Mouse (Mus musculus): ENCODE measurements at regions not wholly inside any gene's neighbourhood (a gene's known extent, or its start where the extent isn't known, plus 50 kb on each side); places are given as distances from the start of the nearest gene placed in this dataset.

DNA sequence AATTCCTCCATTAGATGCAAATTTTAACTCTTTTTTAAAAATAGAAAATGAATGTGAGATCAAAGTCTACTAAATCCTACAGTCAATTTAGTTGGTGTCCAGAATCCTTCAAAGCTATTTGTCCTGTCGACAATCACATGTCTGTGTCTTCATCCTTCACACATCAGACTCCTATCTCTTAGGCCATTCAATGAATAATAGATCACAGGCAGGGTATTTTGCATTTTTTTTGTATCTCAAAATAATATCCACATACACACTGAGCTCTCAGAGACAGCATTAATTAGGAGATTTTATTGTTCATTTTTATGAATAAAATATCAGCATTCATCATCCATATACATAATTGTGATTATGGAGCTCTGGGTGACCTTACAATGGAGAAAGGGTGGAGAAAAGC lies 427.2 kb downstream of the Hao1 start:
- no peaks in the 10 kb centered on the region for H3K9me3 ChIP-seq
- no peaks in the 10 kb centered on the region for H3K27me3 ChIP-seq
- H3K27ac ChIP-seq: no peak overlapping the region
- no peak for ATAC-seq (ENCODE audit: insufficient number of reproducible peaks, low FRiP score, low TSS enrichment, low read depth)
- H3K4me2 ChIP-seq: no peak overlapping the region
- H3K4me1 ChIP-seq: no peaks in the 10 kb centered on the region
- H3K9ac ChIP-seq: no peak overlapping the region
- no peaks in the 10 kb centered on the region for H3K36me3 ChIP-seq
- 71% methylated on average over 1 of the region's 1 CpGs for WGBS
- no peak overlapping the region for H3K4me3 ChIP-seq

DNA sequence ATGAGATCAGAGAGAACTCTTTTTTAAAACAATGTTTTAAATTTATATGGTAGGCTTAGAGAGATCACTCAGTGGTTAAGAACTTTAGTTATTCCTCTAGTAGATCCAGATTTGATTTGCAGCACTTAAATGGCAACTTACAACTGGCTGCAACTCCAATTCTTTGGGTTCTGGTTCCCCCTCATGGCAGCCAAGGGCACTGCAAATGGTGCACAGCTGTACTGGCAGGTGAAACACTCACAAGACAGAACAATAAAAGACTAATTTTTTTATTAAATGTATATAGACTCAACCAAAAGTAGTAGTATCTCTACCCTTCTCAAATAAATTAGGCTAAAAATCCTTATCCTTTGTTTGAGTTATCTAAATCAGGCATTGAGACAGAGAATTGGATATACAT lies 446.9 kb downstream of the Hao1 start:
- H3K36me3 ChIP-seq: no peaks in the 10 kb centered on the region
- no peaks in the 10 kb centered on the region for H3K27me3 ChIP-seq
- no peak overlapping the region for H3K9ac ChIP-seq
- ATAC-seq (ENCODE audit: insufficient number of reproducible peaks, low FRiP score, low TSS enrichment, low read depth): no peak
- no peak overlapping the region for H3K27ac ChIP-seq
- H3K9me3 ChIP-seq: no peaks in the 10 kb centered on the region
- no peaks in the 10 kb centered on the region for H3K4me1 ChIP-seq
- no peak overlapping the region for H3K4me2 ChIP-seq
- no peak overlapping the region for H3K4me3 ChIP-seq

DNA sequence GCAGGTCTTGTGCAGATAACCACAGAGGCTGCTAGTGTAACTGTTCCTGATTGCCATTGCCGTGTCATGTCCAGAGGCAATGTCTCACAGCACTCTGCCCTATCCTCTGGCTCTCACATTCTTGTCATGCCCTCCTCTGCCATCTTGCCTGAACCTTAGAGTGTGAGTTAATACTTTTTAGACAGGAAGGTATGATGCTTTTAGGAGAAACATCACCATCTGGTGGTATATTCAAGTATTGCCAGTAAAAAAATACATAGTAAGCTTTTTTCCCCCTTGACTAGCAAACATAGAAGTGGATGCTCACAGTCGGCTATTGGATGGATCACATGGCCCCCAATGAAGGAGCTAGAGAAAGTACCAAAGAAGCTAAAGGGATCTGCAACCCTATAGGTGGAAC lies 465.8 kb downstream of the Hao1 start:
- Histone ChIP-seq H3K9me3 (no peaks in the 10 kb centered on the region), H3K27ac (no peak overlapping the region), H3K4me2 (no peak overlapping the region), H3K4me3 (no peak overlapping the region), H3K4me1 (no peaks in the 10 kb centered on the region), H3K27me3 (no peaks in the 10 kb centered on the region), H3K9ac (no peak overlapping the region), H3K36me3 (no peaks in the 10 kb centered on the region)
- WGBS: 72% methylated on average over 2 of the region's 2 CpGs
- no peak for ATAC-seq (ENCODE audit: insufficient number of reproducible peaks, low FRiP score, low TSS enrichment, low read depth)

DNA sequence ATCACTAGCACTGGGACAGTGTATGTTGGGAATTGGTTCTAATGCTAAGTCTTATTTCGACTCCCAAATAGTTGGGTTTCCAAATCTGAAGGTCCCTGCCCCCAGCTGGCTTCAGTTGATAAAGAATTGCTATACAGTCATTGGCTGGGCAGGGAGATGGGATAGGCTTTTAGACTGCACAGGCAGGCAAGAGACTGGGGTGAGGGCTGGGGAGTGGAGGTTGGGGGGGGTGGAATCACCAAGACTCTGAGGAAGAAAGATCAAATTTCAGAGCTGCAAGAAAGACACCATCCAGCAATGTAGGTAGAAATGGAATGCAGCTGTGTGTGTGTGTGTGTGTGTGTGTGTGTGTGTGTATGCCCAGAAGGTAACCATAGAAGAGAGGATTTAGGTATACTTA lies 474.0 kb downstream of the Hao1 start:
- ATAC-seq (ENCODE audit: insufficient number of reproducible peaks, low FRiP score, low TSS enrichment, low read depth): no peak
- peaks cover 2% of the 10 kb centered on the region; the same call in 1 of the 2 replicates for H3K4me1 ChIP-seq
- H3K4me3 ChIP-seq: no peak overlapping the region
- H3K27me3 ChIP-seq: no peaks in the 10 kb centered on the region
- H3K27ac ChIP-seq: no peak overlapping the region
- no peaks in the 10 kb centered on the region for H3K9me3 ChIP-seq
- H3K9ac ChIP-seq: no peak overlapping the region
- no peaks in the 10 kb centered on the region for H3K36me3 ChIP-seq
- WGBS: 73% methylated on average over 1 of the region's 1 CpGs
- H3K4me2 ChIP-seq: no peak overlapping the region

DNA sequence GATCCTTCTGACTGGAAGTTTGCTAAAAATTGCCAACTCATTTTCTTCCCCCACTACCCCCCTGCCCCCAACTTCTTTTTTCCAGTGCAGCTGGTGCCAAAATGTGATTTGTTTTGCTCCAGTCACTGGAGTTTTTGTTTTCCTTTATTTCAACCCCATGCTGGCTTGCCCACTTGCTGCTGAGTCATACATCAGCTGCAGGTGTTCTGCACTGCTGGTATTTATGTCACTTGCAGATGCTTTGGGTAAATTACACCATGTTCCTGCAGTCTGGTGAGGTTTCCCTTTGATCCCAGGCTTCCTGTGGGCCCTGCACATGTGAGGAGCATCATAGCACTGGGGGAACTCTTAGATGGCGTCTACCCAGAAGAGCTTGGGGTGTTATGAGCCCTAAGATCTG lies 476.2 kb downstream of the Hao1 start:
- ATAC-seq (ENCODE audit: insufficient number of reproducible peaks, low FRiP score, low TSS enrichment, low read depth): no peak
- WGBS: 23% methylated on average over 1 of the region's 1 CpGs
- H3K4me2 ChIP-seq: no peak overlapping the region

DNA sequence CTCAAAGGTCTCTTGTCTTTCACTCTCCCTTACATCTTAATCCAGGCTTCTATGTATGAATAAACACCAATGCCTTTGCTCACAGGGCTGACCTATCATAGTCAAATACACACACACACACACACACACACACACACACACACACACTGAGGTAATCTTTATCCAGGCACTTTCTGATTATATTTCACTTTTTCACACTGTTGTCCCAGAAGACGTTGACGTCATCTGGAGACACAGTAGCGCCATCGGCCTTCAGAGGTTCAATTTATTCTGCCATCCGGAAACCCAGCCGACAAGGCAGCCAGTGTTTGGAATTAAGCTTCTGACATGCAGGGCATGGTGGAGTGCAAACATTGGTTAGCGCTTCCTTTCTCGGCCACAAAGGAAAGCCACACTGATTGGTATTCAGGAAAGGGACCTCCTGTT lies 486.2 kb downstream of the Hao1 start:
- Histone ChIP-seq H3K4me2 (no peak overlapping the region), H3K27ac (0 out of 2 replicates have a peak overlapping the region, but pooled peaks have one; percentile 24), H3K27me3 (no peaks in the 10 kb centered on the region), H3K4me1 (no peaks in the 10 kb centered on the region), H3K9ac (no peak overlapping the region), H3K4me3 (no peak overlapping the region), H3K36me3 (no peaks in the 10 kb centered on the region), H3K9me3 (no peaks in the 10 kb centered on the region)
- 61% methylated on average over 8 of the region's 8 CpGs for WGBS
- no peak for ATAC-seq (ENCODE audit: insufficient number of reproducible peaks, low FRiP score, low TSS enrichment, low read depth)

More for the DNA sequence above, 476.2 kb downstream of the Hao1 start:
- no peak overlapping the region for H3K27ac ChIP-seq
- H3K9me3 ChIP-seq: no peaks in the 10 kb centered on the region
- H3K4me3 ChIP-seq: no peak overlapping the region
- H3K27me3 ChIP-seq: no peaks in the 10 kb centered on the region
- no peaks in the 10 kb centered on the region for H3K36me3 ChIP-seq
- no peak overlapping the region for H3K9ac ChIP-seq
- peaks cover 2% of the 10 kb centered on the region; the same call in 1 of the 2 replicates for H3K4me1 ChIP-seq

DNA sequence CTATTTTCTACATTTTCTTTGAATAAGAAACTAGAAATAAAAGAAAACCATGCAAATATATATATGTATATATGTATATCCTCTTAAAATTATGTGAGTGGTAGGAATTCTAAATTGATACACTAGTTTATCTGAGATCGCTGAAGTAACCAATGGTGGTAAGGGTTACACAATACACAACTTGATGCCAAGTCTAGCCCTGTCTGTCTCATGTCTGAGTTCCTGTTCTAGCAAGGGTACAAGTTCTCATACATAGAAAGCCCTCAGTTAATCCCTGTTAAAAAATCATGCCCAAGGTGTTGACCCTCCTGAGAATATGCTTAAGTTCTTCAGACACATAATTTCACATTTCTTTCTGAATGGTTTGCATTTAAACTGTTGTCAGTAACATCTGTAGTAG lies 486.8 kb downstream of the Hao1 start:
- H3K36me3 ChIP-seq: no peaks in the 10 kb centered on the region
- H3K9me3 ChIP-seq: no peaks in the 10 kb centered on the region
- no peak overlapping the region for H3K4me3 ChIP-seq
- ATAC-seq (ENCODE audit: insufficient number of reproducible peaks, low FRiP score, low TSS enrichment, low read depth): no peak
- no peaks in the 10 kb centered on the region for H3K27me3 ChIP-seq
- H3K27ac ChIP-seq: 0 out of 2 replicates have a peak overlapping the region, but pooled peaks have one; percentile 24
- H3K4me1 ChIP-seq: no peaks in the 10 kb centered on the region
- WGBS: 96% methylated on average over 1 of the region's 1 CpGs
- no peak overlapping the region for H3K9ac ChIP-seq
- H3K4me2 ChIP-seq: no peak overlapping the region

DNA sequence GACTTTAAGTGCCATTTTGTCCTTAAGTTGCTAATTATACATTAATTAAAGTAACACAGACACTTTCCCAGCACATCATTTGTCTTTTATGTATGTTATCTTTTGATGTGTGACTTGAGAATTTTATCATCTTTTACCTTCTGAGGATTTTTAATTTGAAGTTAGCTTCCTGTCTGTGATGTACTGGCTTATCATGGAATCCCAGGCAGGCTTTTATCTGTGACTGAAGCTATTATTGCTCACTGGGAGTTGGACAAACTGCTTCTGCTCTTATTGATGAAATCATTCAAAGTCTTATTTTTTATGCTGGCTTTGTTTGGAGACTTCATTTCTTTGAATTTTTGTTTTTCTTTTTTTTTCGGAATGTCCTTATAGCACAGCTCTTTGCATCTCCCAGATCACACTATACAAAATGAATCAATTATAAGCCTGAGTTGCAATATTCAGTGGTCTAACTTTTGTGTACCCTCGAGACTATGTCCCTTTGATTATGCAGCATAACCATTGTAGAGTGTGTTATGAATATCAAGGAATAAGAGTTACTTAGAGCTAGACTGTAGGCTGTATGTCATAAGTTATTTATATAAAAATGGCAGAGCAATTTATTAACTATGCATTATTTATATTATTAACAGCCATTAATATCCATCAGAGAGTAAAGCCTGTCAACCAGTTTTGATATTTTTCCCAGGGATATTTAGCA lies 494.1 kb downstream of the Hao1 start:
- 78% methylated on average over 2 of the region's 2 CpGs for WGBS
- H3K4me2 ChIP-seq: no peak overlapping the region
- H3K36me3 ChIP-seq: no peaks in the 10 kb centered on the region
- no peaks in the 10 kb centered on the region for H3K9me3 ChIP-seq
- H3K9ac ChIP-seq: no peak overlapping the region
- no peaks in the 10 kb centered on the region for H3K27me3 ChIP-seq
- no peak overlapping the region for H3K27ac ChIP-seq
- no peak for ATAC-seq (ENCODE audit: insufficient number of reproducible peaks, low FRiP score, low TSS enrichment, low read depth)
- no peaks in the 10 kb centered on the region for H3K4me1 ChIP-seq
- no peak overlapping the region for H3K4me3 ChIP-seq

DNA sequence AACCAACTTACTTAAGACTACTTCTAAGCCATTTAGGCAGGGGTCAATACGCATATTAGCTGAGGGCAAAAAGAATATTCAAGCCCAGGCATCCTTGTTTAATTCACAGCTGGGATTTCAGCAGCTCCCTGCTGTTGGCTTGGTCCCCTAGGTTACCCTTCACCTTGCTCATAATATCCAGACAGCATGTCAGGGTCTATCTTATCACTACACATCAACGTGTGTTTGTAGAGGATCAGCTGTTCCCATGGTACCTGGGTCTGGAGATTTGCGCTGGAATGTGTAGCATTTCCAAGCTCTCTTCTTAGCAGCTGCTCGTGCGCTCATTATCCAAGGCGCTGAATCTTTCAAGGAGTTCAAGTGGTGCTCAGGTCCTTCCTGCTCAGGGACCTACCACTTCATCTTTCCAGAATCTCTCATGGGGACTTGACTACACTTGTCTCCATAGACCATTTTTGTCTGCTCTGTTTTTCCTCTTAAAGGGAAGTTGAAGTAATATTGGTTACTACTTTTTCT lies 484.5 kb downstream of the Bmp2 start:
- 80% methylated on average over 6 of the region's 6 CpGs for WGBS
- Histone ChIP-seq H3K4me2 (no peak overlapping the region), H3K4me1 (no peaks in the 10 kb centered on the region), H3K9me3 (no peaks in the 10 kb centered on the region), H3K27me3 (no peaks in the 10 kb centered on the region), H3K27ac (no peak overlapping the region), H3K4me3 (no peak overlapping the region), H3K9ac (no peak overlapping the region), H3K36me3 (no peaks in the 10 kb centered on the region)
- no peak for ATAC-seq (ENCODE audit: insufficient number of reproducible peaks, low FRiP score, low TSS enrichment, low read depth)

DNA sequence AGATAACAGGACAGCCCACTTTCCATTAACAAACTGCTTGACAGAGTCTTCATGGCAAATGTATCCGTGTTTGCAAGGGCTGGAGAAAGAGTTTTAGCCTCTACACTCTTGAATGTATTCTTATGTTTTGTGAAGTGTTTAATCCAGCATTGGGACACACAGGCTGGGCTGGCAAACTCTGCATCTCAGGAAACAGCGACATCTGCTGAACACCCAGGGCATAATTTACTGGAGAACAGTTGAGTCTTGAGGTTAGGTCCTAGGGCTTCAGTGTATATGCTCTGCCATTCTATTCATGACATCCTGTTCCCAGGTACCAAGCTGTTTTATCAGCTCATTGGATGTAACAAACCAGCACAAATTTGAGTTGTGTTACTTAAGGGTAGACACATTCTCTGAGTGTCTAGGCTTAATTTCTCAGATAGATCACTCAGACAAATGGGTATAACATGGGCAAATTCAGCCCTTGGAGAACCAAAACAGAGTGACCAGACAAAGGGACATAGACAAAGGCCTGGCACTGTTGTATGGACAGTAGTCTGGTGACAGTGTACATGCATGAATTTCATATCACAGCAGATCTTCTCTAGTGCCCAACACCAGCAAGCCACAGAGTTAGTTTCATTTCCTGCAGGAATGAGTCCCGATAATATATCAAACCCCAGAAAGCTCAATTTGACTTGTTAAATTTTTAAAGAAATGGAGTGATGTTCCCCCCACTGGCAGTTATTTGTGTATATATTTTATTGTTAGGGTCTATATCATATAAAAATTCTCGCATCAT lies 477.9 kb downstream of the Bmp2 start:
- no peak overlapping the region for H3K27ac ChIP-seq
- no peak overlapping the region for H3K9ac ChIP-seq
- H3K36me3 ChIP-seq: no peaks in the 10 kb centered on the region
- H3K4me2 ChIP-seq: no peak overlapping the region
- no peaks in the 10 kb centered on the region for H3K9me3 ChIP-seq
- H3K4me1 ChIP-seq: no peaks in the 10 kb centered on the region
- H3K27me3 ChIP-seq: no peaks in the 10 kb centered on the region
- ATAC-seq (ENCODE audit: insufficient number of reproducible peaks, low FRiP score, low TSS enrichment, low read depth): no peak
- no peak overlapping the region for H3K4me3 ChIP-seq
- 50% methylated on average over 4 of the region's 4 CpGs for WGBS

DNA sequence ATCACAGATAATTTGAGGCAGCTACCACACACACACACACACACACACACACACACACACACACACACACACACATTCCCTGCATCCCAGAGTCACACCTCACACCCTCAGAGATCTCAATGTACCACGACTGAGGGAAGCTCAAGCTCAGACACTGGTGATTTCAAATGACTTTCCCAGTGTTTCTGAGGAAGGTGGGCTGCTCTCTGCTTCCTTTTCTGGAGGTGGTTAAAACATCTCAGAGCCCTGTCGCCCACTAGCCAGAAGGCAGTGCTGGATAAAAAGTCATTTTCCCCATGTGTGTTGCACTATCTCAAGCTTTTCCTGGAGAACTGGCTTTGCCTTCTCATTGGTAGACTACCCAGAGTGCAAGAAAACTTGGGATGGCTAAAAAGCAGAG lies 477.2 kb downstream of the Bmp2 start:
- Histone ChIP-seq H3K4me1 (no peaks in the 10 kb centered on the region), H3K4me2 (no peak overlapping the region), H3K9ac (no peak overlapping the region), H3K27me3 (no peaks in the 10 kb centered on the region), H3K9me3 (no peaks in the 10 kb centered on the region), H3K4me3 (no peak overlapping the region), H3K36me3 (no peaks in the 10 kb centered on the region), H3K27ac (no peak overlapping the region)
- no peak for ATAC-seq (ENCODE audit: insufficient number of reproducible peaks, low FRiP score, low TSS enrichment, low read depth)
- 63% methylated on average over 2 of the region's 2 CpGs for WGBS

DNA sequence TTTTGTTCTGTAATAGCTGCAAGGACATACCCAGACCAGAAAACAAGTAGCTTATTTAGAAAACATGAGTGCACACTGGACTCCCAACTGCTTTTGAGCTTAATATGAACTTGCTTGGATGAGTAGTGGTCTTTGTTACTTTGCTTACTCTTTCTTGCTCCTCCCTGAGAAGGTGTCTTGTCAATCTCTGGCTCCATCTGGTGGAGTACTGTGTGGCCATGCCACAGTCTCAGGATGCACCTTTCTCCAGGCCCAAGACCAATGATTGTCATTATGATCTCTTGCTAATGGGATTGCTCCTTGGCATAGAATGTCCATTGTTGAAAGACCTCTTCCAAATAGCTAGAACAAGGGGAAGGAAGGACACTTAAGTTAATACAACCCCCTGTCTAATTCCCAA lies 465.1 kb downstream of the Bmp2 start:
- no peak overlapping the region for H3K4me2 ChIP-seq
- H3K9ac ChIP-seq: no peak overlapping the region
- H3K27ac ChIP-seq: no peak overlapping the region
- H3K4me1 ChIP-seq: no peaks in the 10 kb centered on the region
- no peak overlapping the region for H3K4me3 ChIP-seq
- H3K27me3 ChIP-seq: no peaks in the 10 kb centered on the region
- no peaks in the 10 kb centered on the region for H3K36me3 ChIP-seq
- no peak for ATAC-seq (ENCODE audit: insufficient number of reproducible peaks, low FRiP score, low TSS enrichment, low read depth)
- no peaks in the 10 kb centered on the region for H3K9me3 ChIP-seq

Data from limb, embryonic 15.5 days (tissue).